Mouse (Mus musculus): Measurements from ENCODE around the gene Sertad3. TPM values are rescaled to one million over a fixed set of nuclear protein-coding genes. Genes with fewer than 3 reads are reported as not detected.

The Sertad3 gene
- polyA plus RNA-seq, 1 experiment from 2014 or later: 32.0 TPM

DNA sequence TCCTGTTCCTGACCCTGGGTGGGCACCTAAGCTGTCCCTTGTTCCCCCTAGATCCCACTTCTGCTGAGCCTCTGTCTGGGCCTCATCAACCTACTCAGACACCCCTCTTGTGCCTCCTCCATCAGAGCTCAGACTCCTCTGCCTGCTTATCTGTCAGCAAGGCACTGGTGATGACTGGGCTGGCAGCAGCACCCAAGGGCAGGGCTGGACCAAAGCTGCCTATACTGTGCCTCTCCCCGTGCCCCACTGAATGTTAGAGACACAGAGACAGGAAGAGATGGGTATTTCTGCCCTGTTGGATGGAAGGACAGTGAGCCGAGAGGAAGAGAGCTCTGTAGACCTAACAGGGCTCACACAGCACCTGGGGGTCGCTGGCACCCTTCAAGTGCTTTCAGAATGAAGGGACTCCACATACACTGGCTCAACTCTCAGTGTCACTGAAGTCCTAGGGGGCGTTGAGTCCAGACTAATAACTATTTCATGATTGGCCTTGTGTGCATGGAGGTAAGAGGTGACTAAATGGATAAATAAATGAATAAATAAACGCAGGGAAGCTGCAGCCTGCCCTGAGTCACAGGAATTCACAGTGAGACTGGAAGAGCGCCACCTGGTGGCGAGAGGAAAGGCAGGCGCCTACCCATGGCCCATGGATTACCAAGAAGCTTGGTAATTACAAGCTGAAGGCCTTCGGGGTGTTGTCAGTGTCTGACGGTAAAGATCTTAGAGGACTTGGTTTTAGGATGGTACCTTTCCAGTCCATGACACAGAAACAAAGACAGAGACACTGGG, 52.7 kb downstream of the Sertad3 start:
- ATAC-seq (replicated peaks; ENCODE audit: low FRiP score): peak; percentile 81
- WGBS: 22% methylated on average over 10 of the region's 10 CpGs
- H3K9me3 ChIP-seq (replicated peaks): no peaks in the 10 kb centered on the region
- H3K36me3 ChIP-seq: peaks cover 22% of the 10 kb centered on the region
- no peak overlapping the region for H3K9ac ChIP-seq
- H3K27ac ChIP-seq: no peak overlapping the region
- H3K4me3 ChIP-seq (replicated peaks): no peak overlapping the region
- no peaks in the 10 kb centered on the region for H3K27me3 ChIP-seq
- no peak overlapping the region for H3K4me2 ChIP-seq
- no peaks in the 10 kb centered on the region for H3K4me1 ChIP-seq

Other genes with a start within 250 kb of the Sertad3 start
- gene Itpkc, start 245.1 kb upstream of the Sertad3 start, polyA plus RNA-seq (2015; fragmentation: Nextera tagmentation; extraction: Ambion mirVana): 4.4 and 5.2 TPM in 2 replicates
- gene Coq8b, start 240.7 kb upstream of the Sertad3 start, polyA plus RNA-seq (2015; fragmentation: Nextera tagmentation; extraction: Ambion mirVana): 20.9 and 23.1 TPM in 2 replicates
- 15.3 and 18.5 TPM in 2 replicates for gene Numbl, start 215.3 kb upstream of the Sertad3 start, polyA plus RNA-seq (2015; fragmentation: Nextera tagmentation; extraction: Ambion mirVana)
- gene Ltbp4, start 136.1 kb upstream of the Sertad3 start, polyA plus RNA-seq (2015; fragmentation: Nextera tagmentation; extraction: Ambion mirVana): 31.0 and 41.7 TPM in 2 replicates
- gene Shkbp1, start 117.7 kb upstream of the Sertad3 start, polyA plus RNA-seq (2015; fragmentation: Nextera tagmentation; extraction: Ambion mirVana): 43.6 and 53.1 TPM in 2 replicates
- gene Gm20479, start 116.3 kb upstream of the Sertad3 start, polyA plus RNA-seq (2015; fragmentation: Nextera tagmentation; extraction: Ambion mirVana): 1.9 TPM in 1 of 2 replicates, not detected in the other
- gene Sptbn4, start 26.1 kb upstream of the Sertad3 start, polyA plus RNA-seq (2015; fragmentation: Nextera tagmentation; extraction: Ambion mirVana): 0.27 and 0.39 TPM in 2 replicates
- 44.5 and 57.4 TPM in 2 replicates for gene Blvrb, start 25.8 kb upstream of the Sertad3 start, polyA plus RNA-seq (2015; fragmentation: Nextera tagmentation; extraction: Ambion mirVana)
- 40.5 and 41.0 TPM in 2 replicates for gene Sertad1, start 13.1 kb downstream of the Sertad3 start, polyA plus RNA-seq (2015; fragmentation: Nextera tagmentation; extraction: Ambion mirVana)
- 4.0 and 4.8 TPM in 2 replicates for gene Prx, start 25.6 kb downstream of the Sertad3 start, polyA plus RNA-seq (2015; fragmentation: Nextera tagmentation; extraction: Ambion mirVana)
- gene Hipk4, start 49.5 kb downstream of the Sertad3 start, polyA plus RNA-seq (2015; fragmentation: Nextera tagmentation; extraction: Ambion mirVana): 0.39 and 0.92 TPM in 2 replicates
- gene Pld3, start 79.5 kb downstream of the Sertad3 start, polyA plus RNA-seq (2015; fragmentation: Nextera tagmentation; extraction: Ambion mirVana): 83.1 and 90.5 TPM in 2 replicates
- 26.9 and 29.4 TPM in 2 replicates for gene 2310022A10Rik, start 79.5 kb downstream of the Sertad3 start, polyA plus RNA-seq (2015; fragmentation: Nextera tagmentation; extraction: Ambion mirVana)
- gene Akt2, start 117.8 kb downstream of the Sertad3 start, polyA plus RNA-seq (2015; fragmentation: Nextera tagmentation; extraction: Ambion mirVana): 97.9 and 106 TPM in 2 replicates
- 0.28 and 0.86 TPM in 2 replicates for gene Ttc9b, start 180.1 kb downstream of the Sertad3 start, polyA plus RNA-seq (2015; fragmentation: Nextera tagmentation; extraction: Ambion mirVana)
- gene Map3k10, start 200.8 kb downstream of the Sertad3 start, polyA plus RNA-seq (2015; fragmentation: Nextera tagmentation; extraction: Ambion mirVana): 6.5 and 7.6 TPM in 2 replicates
- 3.4 and 4.6 TPM in 2 replicates for gene Zfp607b, start 215.6 kb downstream of the Sertad3 start, polyA plus RNA-seq (2015; fragmentation: Nextera tagmentation; extraction: Ambion mirVana)

Measured in kidney, embryonic 15.5 days (tissue).